Mouse (Mus musculus): ENCODE data around the gene Nkap.
"Not testable (repeated sequence)": the region's sequence is repeated elsewhere in the genome, so short reads cannot be mapped to it uniquely, and the experiment has no call there.

Nkap gene

DNA sequence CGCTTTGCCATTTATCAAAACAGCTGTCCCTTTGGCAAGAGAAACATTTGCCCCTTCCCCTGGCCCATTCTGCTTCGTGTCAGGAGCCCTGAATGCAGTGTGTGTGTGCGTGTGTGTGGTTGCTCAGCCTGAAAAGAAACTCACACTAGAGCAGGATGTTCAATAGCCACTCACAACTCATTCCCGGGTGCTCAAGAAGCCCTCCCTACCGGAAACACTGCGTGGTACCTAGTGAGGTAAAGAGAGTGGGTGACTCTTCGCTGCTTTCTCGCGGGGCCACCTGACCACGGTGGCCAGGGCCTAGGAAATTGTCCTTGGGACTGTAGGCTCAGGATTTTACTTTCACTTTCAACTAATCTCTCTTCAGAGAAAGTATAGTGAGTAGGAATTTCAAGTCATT lies 34.6 kb downstream of the Nkap start:
- no peak for DNase-seq (ENCODE audit: low spot score)

DNA sequence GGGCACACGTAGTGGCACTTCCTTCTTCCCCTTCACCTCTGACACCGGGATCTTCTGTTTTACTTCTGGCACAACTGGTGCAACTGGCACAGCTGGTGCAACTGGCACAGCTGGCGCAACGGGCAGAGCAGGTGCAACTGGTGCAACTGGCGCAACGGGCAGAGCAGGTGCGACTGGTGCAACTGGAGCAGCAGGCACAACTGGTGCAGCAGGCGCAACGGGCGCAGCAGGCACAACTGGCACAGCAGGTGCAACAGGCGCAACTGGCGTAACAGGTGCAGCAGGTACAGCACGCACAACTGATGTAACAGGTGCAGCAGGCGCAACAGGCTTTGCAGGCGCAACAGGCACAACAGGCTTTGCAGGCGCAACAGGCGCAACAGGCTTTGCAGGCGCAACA lies 36.5 kb downstream of the Nkap start:
- no peak for DNase-seq (ENCODE audit: low spot score)

- peak; percentile 74 for DNase-seq (ENCODE audit: low spot score)
Observed at GRCm38 (mm10) chrX:37167085-37167484, 40.5 kb downstream of the Nkap start.

GRCm38 (mm10) chrX:37168742-37169141 lies 42.1 kb downstream of the Nkap start, which contains the start of gene Akap14:
Akap14 (minus strand) TSS chrX:37168842.
- DNase-seq (ENCODE audit: low spot score), result peak; percentile 9

DNA sequence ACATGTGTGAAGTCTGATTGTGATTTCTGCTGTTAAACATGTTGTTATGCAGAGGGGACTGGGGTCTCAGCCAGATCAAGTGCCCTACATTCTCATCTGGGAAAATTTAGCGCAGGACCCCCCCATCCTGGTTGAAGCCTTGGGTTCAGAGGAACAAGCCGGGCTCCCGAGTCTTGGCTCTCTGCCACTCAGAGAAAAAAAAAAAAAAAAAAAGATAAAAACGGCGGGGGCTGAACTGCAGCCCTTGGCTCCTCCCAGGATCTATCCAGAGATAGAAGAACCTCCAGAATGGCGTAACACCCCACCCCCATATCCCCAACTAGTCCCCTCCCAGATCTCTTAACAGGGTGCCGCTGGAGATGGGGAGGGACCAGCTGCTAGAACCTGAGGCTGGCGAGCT lies 57.8 kb downstream of the Nkap start:
- DNase-seq (ENCODE audit: low spot score), result not testable (repeated sequence)

DNA sequence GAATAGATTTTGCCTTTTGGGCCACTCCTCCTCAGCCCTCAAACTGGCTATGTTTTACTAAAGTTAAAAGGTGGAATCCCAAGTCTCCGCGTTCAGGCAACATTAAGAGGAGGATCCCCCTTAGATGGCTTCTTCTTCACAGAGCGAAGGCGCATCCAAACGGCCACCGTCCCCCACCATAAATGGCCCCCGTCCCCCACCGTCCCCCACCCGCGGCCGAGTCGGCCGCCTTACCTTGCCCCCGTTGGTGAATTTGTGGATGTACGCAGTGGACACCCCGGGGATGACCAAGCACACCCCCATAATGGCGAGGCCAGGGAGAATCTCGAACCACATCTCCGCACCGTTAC lies 64.1 kb downstream of the Nkap start:
- no peak for DNase-seq (ENCODE audit: low spot score)

GRCm38 (mm10) chrX:37191105-37191743 lies 64.6 kb downstream of the Nkap start, which contains the start of the genes Ndufa1 and Rnf113a1:
Ndufa1 (minus strand) TSS chrX:37191163.
Rnf113a1 (plus strand) TSS chrX:37191245.
- peak; percentile 86 for DNase-seq (ENCODE audit: low spot score)

DNA sequence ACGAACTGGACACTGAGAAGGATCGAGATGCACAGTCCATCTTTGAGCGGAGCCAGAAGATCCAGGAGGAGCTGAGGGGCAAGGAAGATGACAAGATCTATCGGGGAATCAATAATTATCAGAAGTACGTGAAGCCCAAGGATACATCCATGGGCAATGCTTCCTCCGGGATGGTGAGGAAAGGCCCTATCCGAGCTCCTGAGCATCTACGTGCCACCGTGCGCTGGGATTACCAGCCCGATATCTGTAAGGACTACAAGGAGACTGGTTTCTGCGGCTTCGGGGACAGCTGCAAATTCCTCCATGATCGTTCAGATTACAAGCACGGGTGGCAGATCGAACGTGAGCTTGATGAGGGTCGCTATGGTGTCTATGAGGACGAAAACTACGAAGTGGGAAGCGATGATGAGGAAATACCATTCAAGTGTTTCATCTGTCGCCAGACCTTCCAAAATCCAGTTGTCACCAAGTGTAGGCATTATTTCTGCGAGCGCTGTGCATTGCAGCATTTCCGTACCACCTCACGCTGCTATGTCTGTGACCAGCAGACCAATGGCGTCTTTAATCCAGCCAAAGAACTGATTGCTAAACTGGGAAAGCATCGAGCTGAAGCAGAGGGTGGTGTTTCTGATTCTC lies 65.3 kb downstream of the Nkap start:
- DNase-seq (ENCODE audit: low spot score), result peak; percentile 13

- DNase-seq (ENCODE audit: low spot score), result no peak
Observed at GRCm38 (mm10) chrX:37198676-37199075, 72.1 kb downstream of the Nkap start.
